Mouse (Mus musculus) embryonic fibroblast, embryonic 13.5 days (primary cell): ENCODE measurements around the gene Jade2. TPM values are rescaled to one million over a fixed set of nuclear protein-coding genes. Genes with fewer than 3 reads are reported as not detected.

ENCODE experiments used
- H3K27ac ChIP-seq: 2 replicates; pipeline ENCODE4 v1.5.1; 2012; ENCODE audit warnings: low read length, control low read depth, inconsistent platforms; ENCODE audit not compliant: insufficient read depth
- H3K4me1 ChIP-seq: 2 replicates; pipeline ENCODE4 v1.6.1; 2011; ENCODE audit warnings: low read length; ENCODE audit not compliant: control insufficient read depth, insufficient read depth
- H3K4me3 ChIP-seq: 2 replicates; pipeline ENCODE4 v1.5.1; 2011; ENCODE audit warnings: mild to moderate bottlenecking, control low read depth, low read length; ENCODE audit not compliant: insufficient read depth
- CTCF ChIP-seq: IDR thresholded peaks from 2 replicates; pipeline ENCODE4 v1.5.1; 2011; ENCODE audit warnings: mild to moderate bottlenecking, control low read depth, low read length, moderate library complexity, borderline replicate concordance; ENCODE audit not compliant: insufficient read depth
- POLR2A ChIP-seq: IDR thresholded peaks from 2 replicates; pipeline ENCODE4 v1.6.1; 2011; ENCODE audit warnings: low read depth, mild to moderate bottlenecking, control low read depth, low read length, moderate library complexity
- polyA plus RNA-seq: library from polyadenylated mRNA; stranded (reverse); fragments of >200 nt; gene quantifications from 2 replicates; pipeline ENCODE4 v1.2.4, GENCODE M21; 2011; ENCODE audit warnings: low read depth; ENCODE audit not compliant: missing spikeins, insufficient read length

The Jade2 gene
- polyA plus RNA-seq, 1 experiment, result 5.8 TPM

DNA sequence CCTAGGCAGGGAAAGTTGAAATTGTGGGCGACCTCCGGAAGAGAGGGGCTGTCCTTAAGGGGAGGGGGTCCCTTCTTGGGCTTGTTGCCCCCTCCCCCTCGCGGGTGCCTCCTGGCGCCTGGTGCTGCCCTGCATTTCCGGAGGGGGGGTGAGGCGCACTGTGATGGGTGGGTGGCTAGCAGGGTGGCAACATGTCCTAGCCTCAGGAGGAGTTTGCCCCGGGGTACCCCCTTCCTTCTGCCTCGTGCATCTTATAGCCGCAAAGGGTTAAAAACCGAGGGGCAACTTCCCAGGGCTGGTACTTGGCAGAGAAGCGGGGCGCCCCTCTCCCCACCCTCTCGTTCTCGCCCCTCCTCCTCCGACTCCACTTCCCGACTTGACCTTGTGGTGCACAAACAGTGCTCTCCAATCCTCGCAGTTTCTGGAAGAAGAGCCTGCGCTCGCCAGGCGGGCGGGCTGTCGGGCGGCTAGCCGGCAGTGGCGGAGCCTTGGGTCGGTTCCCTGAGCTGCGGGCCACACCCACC is 1.1 kb upstream of the Jade2 start:
- Histone ChIP-seq H3K4me1 (no peaks in the 10 kb centered on the region), H3K27ac (peak overlapping the region; percentile 42), H3K4me3 (peak overlapping the region; percentile 52)
- TF ChIP-seq CTCF (no peak), POLR2A (peak; percentile 58)

DNA sequence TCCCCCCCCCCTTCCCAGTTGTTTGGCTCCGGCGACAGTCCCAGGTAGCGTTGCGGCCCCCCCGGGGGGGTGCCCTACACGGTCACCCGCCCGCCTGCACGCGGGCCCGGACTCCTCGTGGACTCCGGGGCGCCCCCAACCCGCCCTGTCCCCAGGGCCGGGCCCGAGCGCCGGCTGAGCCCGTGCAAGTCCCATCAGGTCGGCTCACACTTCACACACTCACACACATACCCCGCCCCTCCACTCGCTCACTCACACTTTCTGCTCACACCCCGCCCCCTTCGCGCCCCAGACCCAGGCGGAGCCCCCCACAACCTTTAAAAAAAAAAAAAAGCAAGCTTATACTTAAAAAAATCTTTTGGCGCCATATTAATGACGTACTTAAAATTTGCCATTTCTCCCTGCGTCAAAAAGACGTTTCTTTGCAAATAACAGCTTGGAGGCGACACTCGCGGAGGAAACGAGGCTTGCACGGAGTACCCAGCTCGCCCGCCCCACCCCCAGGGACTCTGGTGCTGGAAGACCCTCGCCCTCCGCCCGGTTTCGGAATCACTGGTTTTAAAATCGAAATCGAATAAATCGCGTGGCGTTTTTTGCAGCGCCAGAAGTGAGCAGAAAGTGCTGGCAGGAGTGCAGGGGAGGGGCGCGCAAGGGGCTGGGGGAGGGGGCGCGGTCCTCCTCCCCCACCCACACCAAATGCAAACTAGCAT is 520 bp upstream of the Jade2 start:
- Histone ChIP-seq H3K4me3 (peak overlapping the region; percentile 52), H3K4me1 (no peaks in the 10 kb centered on the region), H3K27ac (peak overlapping the region; percentile 42)
- TF ChIP-seq POLR2A, result peak; percentile 49
- TF ChIP-seq CTCF, result no peak

DNA sequence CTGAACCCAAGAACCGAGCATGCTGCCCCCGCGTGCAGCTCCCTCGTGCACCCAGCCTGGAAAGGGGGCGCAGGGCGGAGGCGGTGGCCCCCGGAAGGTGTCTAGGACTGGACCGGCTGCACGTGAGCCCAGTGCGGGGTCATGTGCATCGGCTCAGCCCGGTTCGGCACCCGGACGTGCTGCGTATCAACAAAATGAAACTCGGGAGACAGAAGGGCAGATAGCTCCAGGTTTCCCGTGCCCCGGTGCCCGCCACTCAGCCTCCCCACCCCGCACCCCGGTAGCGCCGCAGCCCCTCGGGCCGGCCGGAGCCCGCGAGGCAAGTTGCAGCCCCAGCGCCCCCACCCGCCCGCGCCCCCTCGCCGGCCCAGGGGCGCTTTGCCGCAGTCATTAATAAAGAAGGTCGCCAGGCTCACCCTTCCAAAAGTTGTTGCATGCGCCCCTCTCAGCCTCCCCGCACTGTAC is 805 bp downstream of the Jade2 start:
- Histone ChIP-seq H3K27ac (peak overlapping the region; percentile 73), H3K4me3 (peak overlapping the region; percentile 52), H3K4me1 (no peaks in the 10 kb centered on the region)

DNA sequence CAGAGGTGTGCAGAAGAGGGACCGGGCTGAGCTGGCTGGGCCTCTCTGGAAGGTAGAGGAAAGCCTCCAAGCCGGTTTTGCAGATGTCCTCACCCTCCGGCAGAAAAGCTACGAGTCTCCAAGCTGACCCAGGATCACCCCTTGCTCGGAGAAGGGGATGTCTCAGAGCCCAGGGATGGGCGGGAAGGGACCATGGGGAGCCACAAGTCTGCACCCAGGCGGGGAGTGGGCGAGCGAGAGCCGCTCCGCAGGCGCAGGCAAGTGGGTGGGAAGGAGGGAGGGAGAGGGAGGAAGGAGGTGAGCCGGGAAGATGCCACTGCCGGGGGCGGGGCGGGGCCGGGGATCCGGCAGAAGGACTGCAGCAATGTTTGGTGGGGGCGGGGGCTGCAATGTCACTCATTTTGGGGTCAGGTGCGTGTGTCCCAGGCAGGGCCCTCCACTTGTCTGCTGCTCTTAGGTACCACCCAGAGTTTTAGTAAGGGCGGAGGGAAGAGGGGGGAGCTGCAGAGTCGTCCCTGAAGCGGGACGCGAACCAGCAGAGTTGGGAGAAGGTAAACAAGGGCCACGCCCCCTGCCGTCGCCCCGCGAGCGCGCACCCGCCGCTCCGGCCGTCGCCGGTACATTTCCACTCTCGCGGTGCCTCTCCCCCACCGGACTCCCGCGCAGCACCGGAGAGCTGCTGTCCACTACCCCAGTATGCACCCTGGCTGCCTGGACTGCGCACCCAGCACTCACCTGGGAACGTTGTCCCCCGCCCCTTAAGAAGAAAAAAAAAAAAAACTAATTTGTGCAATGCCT is 1.4 kb downstream of the Jade2 start:
- Histone ChIP-seq H3K4me1 (no peaks in the 10 kb centered on the region), H3K4me3 (peak overlapping the region; percentile 52), H3K27ac (peak overlapping the region; percentile 54)
- TF ChIP-seq POLR2A (0 out of 2 replicates have a peak, but pooled peaks have one; percentile 34), CTCF (no peak)

More for the DNA sequence above, 805 bp downstream of the Jade2 start:
- TF ChIP-seq POLR2A (peak; percentile 7; the same call in 1 of the 2 replicates), CTCF (no peak)

DNA sequence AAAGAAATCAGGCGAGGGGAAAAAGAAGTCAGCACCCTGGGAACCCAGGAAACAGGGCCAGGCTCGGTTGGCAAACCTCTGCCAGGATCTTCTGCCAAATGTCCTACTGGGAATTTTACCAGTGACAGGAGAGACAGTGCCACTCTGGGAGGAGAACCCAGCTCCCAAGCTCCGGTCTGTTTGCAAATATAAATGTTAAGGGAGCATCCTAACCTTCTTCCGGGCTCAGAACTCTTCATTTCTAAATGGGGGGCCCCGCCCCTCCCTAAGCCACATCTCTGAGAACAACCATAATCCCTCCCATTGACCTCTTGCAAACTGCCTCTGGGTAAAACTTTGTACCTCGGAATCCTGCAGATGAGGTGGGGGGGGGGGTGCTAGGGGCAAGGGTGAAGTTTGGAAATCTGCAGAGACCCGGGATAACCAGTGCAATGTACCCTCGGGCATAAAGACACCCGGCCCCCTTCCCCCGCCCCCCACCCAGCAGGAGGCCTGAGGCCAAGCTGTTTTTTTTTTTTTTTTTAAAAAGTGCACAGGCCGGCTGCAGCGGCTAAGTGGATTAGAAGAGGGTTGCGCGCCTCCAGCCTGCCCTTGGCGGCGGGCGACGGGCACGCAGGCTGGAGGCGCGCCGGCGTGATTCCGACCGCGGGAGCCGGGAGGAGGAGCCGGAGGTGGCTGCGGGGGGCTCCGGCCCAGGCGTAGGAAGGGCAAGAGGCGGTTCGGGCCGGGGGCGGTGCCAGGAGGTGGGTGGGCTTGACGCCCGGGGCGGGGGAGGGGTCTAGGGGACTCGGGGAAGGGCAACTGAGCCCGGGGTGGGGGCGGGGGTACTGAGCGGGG is 2.3 kb downstream of the Jade2 start:
- Histone ChIP-seq H3K4me3 (peak overlapping the region; percentile 52), H3K27ac (peak overlapping the region; percentile 54; the same call in 1 of the 2 replicates), H3K4me1 (no peaks in the 10 kb centered on the region)
- peak; percentile 9; the same call in 1 of the 2 replicates for TF ChIP-seq CTCF
- TF ChIP-seq POLR2A, result no peak

DNA sequence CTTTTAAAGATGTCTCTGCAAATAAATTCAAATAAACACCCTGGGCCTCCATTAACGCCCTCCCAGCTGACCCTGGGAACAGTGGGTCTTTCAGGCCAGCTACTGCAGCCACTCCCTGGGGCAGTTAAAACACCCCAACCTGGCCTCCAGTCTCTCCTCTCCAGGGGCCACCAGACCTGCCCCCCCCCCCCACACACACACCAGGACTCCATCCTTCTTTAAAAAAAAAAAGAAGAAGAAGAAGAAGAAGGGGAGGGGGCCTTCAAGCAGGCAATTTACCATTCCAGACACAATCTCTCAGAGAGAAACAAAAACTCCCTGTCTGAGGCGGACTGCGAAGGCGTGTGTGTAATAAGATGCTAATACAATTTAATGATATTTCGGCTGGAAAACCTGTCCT is 4.9 kb downstream of the Jade2 start:
- no peak overlapping the region for H3K27ac ChIP-seq
- TF ChIP-seq POLR2A (no peak), CTCF (no peak)
- no peaks in the 10 kb centered on the region for H3K4me1 ChIP-seq
- H3K4me3 ChIP-seq, result no peak overlapping the region

DNA sequence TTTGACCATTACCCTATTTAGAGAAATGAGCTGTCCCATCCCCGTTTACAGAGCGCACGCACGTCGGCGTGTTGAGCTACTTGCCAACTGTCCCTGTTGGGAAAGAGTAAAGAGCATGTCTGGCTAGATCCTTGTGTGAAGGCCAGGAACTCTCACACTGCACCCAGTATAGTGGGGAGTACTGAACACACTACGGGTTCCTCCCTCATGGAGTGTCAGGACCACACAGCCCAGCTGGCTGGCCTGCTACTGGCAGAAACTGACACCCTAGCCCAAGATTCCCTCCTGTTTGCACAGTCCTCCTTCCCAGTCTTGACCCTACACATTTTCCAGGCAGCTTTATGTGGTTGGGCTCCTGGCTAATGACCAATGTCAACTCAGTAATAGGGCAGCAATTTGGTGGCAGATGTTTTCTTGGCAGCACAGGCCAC is 5.3 kb downstream of the Jade2 start:
- no peak overlapping the region for H3K4me3 ChIP-seq
- no peak overlapping the region for H3K27ac ChIP-seq
- no peaks in the 10 kb centered on the region for H3K4me1 ChIP-seq
- TF ChIP-seq POLR2A (no peak), CTCF (no peak)

DNA sequence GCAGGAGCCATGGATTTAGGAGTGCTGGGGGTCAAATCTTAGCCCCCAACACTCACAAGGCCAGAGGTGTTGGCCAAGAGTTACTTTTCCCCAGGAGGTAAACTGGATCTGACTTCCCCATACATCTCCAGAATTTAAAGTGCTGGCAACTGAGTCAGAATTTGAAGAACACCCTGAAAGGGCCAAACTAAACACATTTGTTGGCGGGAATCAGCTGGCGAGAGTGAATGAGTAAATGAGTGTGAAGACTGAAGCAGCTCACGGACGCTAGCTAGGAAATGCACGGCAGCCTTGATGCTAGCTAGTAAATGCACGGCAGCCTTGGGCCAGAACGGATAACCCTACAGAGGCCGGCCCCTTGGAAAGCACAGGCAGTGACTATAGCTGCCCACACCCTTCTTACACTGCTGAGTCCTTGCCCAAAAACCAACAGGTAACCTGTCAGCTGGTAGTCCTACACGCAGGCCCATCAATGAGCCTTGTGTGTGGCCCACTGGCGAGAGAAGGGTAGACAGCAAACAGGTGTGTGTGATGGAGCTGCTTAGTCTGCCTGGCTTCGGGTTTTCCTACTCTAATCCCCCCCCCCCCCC is 6.6 kb downstream of the Jade2 start:
- no peak for TF ChIP-seq CTCF
- no peak for TF ChIP-seq POLR2A

DNA sequence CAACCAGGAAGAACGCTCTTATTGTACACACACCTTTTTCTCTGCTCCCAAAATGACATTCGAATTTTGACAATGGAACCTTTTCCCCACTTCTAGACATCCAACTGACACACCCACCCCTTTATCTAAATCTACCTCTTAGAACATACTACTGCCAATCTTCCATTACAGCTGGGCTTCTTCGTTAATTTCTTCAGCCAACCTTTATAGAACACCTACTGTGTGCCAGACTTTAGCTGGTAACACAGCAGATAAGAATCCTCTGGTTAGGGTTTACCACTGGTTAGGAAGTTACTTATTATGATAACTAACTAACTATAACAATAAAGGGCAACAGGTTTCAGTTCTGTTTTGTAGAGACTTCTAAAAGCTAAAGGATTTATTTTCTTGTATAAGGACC is 9.1 kb downstream of the Jade2 start:
- Histone ChIP-seq H3K4me1 (no peaks in the 10 kb centered on the region), H3K27ac (no peak overlapping the region), H3K4me3 (no peak overlapping the region)
- TF ChIP-seq POLR2A (no peak), CTCF (no peak)

More for the DNA sequence above, 6.6 kb downstream of the Jade2 start:
- Histone ChIP-seq H3K4me1 (no peaks in the 10 kb centered on the region), H3K27ac (no peak overlapping the region), H3K4me3 (no peak overlapping the region)
